Mouse (Mus musculus): ENCODE results near the gene Inf2.

The Inf2 gene

DNA sequence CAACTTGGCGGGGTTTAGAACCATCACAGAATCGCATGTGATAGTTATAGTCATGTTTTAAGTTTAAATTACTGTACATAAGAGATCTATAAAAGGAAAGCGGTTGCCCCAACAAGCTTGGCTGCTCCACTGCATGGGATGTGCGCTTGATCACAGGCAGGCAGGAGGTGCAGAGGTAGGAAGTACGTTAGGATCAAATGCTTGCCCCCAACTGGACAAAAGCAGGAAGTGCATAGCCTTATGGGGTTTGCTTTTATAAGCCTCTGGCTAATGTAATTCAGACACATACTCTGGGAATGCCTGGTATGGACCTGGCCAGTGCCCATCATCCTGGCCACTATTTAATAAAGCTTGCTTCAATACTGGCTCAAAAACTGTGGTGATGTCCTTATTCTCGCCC lies 17.5 kb upstream of the Inf2 start:
- no peak for DNase-seq

DNA sequence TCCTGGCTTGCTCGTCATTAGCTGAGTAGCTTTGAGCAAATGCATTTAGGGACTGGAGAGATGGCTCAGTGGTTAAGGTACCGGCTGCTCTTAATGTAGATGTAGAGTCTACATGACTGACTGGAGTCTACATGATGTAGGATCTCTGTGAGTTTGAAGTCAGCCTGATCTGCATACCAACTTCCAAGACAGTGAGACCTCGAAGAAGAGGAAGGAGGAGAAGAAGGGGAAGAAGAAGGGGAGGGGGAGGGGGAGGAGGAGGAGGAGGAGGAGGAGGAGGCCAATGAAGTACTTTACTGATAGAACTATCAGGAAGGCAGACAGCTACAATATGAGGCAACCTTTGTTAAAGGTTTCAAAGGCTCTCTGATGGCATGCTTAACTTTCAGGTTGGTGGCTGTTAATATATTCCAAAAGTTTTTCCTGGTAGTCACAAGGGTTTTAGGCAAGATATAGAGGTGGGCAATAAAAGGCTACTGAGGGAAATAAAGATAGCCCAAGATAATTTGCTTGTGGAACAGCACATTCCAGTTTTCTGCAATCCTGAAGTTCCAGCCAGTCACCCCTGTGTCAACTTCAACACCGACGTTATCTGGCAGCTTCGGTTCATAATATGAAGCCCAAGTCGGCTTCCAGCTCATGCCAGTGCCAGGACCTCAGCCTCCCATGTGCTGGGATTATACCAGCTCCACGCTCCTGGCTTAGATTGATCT lies 13.2 kb upstream of the Inf2 start:
- no peak for DNase-seq

DNA sequence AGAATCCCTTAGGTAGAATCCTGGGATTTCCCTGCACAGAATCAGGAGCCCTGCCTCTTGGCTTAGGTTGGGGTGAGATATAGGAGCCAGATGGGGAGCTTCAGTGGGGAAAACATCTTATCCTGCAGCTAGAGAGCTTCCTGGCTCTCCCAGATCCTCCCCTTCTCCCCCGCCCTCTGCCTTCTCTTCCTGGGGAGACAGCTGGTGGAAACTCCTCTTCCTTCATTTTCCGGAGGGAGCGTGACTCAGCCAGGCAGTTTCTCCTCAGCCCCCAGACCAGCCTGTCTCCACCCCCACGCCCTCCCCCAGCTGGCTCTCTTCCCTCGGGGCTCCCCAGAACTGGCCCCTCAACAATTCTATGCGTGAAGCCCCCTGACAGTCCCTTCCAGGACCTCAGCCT lies 12.2 kb upstream of the Inf2 start:
- DNase-seq, result no peak

DNA sequence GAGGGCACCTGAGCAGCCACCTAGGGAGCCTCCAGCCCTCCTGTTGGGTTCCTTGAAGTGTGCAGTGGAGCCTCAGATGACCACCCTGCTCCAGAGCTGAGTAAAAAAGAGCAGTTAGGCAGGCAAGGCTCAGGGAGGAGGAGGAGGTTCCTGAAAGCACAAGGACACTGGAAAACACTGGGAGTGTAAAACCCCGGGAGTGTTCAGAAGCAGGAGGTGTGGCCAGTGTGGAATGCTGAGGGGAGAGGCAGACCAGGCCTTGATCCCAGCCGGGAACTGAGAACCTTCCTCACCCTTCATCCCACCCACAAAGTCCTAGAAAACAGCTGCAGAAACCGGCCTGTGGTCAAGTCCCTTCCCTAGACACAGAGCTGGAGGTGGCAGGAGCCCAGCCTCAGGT lies 11.8 kb upstream of the Inf2 start:
- no peak for DNase-seq

DNA sequence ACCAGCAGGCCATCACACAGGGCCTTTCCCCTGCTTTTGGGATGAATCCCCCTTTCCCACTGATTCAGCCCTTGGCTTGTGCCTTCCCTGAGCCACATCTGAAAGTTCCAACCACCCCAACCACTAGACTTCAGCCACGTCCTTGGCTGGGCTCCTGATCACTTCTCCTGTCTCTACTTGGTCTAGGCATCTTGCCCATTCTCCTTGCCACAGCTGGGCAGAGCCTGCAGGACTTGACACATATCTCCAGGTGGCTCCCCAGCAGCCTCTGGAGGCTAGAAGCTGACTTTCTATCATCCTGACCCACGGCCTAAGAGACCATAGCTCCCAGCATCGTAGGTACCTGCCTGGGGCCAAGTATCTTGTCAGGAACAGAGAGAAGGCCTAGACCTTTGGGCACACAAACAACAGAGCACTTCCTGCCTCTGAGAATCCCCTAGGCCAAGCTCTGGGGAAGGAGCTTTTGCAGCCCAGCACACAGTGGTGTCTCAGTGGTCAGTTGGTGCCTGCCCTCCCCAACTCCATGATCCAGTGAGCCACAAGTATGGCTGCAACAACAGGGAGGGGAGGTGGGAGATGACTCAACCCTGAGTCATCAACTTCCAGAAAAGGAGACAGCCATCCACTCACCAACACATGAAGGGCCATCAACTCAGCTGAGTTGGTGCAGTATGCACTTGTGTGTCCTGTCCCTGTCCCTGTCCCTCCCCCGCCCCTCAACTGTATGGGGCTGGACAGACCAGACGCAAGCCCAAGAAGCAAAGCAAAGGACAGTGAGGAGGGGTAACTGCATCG lies 10.1 kb upstream of the Inf2 start:
- no peak for DNase-seq

DNA sequence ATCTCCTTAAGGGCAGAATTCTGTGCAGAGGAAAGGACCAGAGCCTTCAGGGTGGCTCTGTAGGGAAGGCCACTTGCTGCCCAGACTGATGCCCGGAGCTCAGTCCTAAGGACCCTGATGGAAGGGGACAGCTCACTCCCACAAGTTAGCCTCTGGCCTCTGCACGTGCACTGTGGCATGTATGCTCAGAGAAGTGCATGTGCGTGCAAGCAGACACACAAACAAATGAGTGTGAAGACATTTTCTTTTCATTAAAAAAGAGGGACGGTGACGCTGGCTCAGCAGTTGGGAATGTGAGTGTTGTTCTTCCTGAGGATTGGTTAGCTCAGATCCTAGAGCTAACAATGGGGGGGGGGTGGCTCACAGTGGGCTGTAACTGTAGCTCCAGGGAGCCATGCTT lies 9.2 kb upstream of the Inf2 start:
- no peak for DNase-seq

DNA sequence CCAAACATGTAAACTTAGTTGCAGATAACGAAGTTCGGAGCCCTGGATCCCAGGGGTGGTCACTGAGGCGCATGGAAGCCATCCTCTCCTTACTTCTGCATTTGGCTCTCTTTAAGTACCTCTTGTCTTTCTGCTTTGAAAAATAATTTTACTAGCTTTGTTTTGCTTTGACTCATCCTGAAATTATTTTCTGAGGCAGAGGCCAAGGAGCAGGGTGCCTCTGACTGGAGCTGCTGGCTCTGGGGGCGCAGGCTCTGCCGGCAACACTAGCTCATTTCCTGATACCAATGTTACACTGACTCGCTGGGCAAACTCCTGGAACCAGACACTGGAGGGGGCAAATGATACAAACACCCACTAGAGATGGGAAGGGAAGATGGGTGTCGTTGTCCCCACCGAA lies 8.7 kb upstream of the Inf2 start:
- DNase-seq, result no peak

DNA sequence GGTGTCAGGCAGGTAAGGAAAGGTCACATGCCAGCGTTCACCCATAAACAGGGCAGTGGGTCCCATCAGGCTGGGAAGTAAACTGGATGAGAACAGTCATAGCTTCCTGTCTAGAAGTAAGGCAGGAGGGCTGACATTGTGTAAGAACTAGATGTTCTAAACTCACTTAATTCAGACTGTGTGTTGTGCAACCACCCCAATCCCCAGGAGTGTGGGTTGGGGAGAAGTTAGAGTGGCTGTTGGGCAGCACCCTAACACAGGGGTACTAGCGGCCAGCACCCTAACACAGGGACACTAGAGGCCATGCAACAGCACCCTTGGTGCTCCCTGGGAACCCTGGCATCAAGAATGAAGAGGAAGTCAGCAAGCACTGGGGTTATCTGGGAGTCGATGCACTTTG lies 7.5 kb upstream of the Inf2 start:
- no peak for DNase-seq

DNA sequence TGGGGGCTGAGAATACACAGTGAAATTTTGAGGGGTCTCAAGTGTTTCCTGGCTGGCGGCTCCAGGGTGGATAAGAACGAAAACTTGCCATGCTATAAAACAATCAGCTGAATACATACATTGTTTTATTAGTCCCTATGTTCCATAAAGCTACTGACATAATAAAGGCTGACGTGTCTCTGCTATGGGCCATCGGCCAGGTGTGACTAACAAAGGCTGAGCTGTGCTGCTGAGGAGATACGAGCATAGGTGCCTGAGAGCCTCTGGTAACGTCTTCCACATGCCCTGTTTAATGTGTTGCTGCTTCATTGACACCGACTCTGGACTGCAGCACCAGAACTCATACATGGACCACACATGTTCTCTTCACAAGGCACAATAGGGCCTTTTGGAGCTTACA lies 3.6 kb upstream of the Inf2 start:
- no peak for DNase-seq

DNA sequence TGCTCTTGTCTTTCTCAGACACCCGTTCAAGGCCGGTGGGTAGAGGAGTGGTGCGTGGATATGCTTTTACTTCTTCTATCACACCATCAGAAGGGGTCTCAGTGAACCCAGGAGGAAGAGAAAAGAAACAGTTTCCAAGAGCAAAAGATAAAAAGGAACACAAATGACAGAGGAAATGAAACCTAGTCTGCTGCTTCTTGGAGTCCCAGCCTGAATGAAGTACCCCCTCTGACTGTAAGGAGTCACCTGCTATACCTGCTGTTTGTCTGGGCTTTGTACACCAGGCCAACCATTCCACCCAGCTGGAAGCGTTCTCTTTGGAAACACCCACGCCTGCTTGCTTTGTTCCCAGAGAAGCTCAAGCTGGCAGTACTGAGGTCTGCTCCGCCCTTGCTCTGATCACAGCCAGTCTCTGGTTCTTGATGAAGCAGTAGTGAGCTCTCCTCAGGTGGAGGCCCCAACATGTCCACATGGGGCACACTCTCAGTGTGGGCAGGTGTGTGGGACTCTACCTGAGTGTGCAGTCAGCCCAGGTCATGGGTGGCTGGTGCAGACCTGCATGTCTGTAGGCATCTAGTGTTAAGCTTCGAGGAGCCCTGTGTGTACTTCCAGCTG lies 2.6 kb upstream of the Inf2 start:
- no peak for DNase-seq

DNA sequence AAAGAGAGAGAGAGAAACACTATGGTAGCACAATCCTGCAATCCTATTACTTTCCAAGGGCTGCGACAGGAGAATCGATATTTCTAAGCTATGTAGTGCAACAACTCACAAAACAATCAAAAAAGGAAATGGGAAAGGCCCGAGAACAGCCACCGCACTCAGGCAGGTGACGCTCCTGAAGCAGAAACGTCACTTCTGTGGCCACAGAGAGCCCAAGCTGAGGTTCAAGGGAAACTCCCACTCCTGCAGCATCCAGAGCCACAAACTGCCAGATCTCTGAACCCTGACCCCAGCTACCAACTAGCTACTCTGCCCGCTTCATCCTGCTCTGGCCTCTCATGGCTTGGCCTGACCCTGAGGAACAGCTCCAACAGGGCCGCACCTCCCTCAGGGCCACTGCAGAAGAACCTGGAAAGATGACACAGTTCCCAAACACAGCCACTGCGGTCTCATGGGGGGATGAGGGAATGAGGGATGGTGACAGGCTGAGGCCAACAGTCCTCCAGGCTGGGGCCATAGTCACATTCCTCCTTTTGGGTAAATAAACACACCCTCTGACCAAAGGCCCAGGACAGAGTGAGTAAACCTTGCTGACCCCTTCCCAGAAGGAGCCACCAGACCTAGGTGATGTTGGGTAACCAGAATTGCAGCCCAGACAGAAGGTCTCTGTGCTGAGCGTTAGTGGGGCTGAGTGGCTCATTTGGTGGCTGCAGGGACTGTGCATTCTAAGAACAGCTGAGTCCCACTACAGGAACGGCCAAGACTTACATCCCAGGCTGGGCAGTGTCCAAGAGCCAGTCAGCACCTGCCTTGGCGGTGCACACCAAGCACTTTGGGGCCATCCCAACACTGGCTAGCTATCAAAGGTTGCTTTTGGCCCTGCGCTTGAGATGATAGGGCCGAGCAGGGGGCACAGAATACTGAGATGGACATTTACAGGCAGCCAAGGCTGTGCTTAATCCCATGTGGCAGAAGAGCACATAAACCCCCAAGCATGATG lies 1.2 kb upstream of the Inf2 start:
- DNase-seq, result no peak

DNA sequence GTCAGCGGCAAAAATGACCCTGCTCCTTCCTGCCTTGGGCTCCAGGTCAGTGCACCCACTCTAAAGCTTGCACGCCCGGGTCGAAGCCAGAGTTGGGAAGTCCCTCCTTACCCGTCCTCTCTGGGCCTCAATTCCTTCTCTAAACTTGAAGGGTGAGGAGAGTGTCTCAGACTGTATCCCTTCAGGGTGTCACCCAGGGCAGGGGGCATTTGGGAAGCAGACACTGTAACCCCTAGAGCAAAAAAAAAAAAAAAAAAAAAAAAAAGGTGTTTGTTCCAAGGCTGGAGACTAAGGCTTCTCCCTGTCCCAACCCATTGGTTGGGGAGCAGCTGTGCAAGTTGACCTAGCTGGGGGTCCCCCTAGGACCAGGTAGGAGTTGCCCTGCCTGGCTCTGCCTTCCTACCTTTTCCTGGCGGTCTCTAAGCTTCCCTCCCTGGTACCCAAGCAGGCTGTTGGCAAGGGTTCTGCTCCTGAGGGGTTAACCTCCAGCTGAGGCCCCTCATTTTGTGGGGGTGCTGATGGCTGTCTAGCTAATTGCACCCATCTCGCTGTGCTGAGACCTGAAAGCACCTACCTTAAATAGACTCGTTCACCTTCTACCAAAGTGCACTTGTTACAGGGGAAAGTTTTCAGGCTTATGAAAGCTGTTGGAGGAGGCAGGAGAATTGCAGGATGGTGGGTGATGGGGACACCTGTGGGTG lies 1.1 kb downstream of the Inf2 start:
- DNase-seq, result no peak

DNA sequence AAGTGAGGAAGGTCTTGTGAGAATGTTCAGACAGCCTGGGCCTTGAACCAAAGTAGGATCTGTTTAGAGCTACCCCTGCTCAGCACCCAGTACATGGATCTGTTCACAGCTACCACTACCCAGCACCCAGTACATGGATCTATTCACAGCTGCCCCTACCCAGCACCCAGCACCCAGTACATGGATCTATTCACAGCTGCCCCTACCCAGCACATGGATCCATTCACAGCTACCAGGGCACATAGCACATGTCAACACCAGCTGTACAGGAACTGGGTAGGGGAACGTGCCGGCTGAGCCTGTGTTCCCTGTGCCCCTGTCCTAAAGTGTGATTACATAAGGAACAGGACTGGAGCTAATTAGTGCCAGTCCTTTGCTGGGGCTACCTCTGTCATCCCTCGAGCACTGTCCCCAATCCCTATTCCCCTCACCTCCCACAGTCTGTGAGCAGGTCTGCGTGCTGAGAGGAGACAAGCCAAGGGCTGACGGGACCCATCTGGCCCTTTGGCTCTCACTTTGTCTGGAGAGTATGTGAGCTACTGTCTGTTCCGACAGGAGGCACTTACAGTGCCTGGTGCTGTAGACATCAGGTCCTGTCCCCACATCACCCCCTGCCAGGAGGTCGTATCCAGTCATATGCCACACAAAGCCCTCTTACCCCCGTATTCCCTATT lies 2.1 kb downstream of the Inf2 start:
- DNase-seq, result no peak

DNA sequence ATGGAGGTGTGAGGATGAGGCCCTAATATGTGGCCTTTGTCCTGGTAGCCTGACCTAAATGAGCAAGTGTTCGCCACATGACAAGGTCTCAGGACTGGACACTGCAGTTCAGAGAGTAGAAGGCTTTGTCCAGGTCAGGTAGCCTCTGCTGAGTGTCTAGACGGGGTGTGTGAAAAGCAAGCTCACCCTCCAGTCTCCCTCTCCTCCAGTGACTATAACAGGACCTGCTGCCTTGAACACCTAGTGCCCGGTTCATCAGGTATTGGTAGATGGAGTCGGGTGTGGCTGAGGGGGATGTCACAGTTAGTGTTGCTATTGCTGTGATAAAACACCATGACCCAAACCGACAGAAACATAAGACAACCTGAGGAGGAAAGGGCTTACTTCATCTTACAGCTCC lies 2.7 kb downstream of the Inf2 start:
- no peak for DNase-seq

DNA sequence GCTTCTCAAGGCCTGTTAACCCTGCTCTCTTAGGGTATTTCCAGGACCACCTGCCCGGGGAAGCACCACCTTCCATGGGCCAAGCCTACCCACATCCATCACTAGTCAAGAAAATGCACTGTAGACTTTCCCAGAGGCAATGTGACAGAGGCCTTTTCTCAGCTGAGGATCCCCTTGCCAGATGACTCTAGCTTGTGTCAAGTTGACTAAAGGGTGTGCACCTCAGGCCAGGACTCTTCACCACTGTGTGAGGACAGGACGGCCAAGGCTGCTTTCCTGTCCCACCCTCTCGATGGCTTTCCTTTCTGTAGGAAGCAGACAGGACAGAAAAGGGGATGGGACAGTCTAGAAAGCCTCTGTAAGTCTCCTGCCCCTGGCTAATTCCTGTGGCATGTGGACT lies 3.1 kb downstream of the Inf2 start:
- no peak for DNase-seq

DNA sequence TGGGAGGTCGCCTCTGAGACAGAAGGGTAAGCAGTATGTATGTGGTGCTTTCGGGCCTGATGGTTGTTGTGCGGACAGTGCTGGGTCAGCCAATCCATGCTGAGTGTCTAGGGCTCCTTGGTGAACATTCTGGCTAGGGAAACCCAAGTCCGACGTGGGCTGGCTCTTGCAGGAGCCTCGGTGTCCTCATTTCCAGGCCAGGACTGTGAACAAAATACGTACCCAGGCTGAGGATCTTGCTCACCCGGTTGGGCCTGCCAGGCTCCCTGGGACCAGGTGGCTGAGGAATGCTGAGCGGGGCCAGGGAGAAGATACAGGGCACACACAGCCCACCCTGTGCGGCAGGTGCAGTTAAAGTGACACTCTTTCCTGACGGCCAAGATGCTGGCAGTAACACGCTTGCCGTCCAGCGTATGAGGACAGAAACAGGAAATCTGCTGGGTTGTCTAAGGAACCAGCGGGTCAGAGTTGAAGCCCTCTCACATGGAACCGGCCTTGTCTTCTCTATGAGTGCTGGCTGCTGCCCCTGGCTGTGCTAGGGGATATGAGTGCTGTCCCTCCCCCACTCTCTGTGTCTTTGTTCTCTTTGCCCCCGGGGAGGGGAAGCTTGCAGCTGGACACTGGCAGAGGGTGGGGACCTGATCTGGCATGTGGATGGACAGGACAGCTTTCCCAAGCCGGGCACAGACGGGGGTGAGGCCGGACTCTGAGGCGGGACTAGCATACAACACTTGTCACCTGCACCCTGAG lies 4.6 kb downstream of the Inf2 start:
- no peak for DNase-seq

DNA sequence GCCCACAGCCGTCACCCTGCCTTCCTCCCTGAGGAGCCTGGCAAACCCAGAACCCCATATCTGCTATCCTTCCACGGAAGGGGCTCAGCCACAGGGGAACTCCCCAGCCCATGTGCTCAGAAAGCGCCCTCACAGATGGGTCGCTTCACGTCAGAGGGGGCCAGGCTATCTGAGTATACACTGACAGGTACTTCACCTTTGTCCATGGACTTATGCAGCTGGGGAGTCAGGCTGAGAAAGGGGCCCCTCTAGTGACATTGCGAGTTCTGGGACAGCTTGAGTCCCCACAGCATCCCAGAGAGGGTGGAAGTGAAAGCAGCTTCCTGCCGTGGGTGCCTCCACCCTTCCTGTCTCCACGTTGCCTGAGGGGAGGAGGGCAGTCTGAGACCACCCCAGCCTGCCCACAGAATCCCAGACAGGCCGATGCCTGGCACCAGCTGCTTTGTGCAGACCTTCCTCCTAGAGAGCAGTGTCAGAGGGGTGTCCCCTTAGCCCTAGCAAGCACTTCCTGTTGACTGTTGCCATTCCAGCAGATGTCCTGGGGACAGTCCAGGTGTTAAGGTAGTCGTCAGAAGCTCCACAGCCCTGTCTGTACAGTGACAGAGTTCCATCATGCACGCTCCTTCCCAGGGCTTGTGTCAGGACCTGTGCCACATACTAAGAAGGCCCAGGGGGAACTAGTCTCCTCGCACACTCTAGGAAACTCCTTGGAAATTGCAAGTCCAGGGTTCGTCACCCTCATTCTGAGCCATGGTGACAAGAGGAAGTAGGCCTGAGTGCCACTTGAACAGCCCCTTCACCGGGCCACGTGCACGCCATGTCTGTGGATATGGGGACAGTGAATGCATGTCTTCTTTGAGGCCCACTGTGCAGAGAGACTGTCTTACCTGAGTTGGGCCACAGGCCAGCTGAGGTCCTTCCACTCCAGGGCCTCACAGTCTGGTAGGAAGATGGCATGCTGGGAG lies 5.6 kb downstream of the Inf2 start:
- DNase-seq, result no peak

DNA sequence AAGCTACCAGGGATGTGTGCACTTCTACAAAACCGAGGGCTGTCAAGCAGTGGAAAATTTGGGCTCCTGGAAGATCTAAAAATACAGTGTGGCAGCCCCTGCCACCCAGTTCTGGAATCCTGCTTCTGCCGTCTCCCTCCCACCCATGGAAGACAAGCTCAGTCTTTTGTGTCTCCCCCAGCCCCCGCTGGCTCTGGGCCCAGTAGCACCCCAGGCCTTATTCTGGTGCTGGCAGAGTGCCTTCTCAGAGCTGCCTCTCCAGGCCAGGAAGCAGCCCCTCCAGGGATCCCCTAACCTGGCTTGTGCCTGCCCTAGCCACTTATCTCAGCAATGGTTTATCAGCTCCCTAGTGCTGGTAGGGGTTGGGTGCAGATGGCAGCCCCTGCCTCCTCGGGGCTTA lies 6.4 kb downstream of the Inf2 start:
- no peak for DNase-seq

DNA sequence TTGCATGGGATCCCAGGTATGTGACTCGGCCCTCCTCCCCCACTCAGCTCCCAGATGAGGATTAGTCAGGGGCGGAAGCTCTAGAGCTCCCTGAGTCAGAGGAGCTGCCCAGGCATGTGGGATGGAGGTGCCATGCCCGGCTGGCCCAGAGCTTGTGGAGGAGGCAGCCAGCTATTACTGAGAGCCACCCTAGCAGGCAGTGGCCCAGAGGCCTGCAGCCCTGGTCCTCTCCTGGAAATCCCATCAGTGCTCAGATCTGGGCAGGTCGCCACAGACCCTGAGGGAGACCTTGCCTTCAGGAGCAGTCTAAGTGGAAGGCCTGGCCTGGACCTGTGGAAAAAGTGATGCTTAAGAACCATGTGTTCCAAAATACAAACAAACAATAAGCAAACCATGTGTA lies 7.0 kb downstream of the Inf2 start:
- DNase-seq, result no peak

DNA sequence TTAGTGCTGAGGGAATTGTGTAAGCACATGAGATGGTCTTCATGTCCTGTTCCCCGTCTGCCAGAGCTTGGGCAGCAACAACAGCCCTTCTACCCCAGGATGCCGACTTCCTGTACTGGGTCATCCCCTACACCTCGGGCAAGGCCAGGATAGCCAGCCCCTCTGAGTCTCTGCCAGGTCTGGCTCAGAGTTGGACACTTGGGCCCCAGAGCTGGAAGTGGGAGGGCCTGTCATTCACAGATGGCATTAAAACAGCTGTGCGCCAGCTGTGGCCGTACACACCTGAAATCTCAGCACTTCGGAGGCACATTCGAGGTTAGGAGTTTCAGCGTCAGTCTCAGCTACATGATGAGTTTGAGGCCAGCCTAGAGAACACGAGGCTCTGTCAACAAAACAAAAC lies 7.9 kb downstream of the Inf2 start:
- DNase-seq, result no peak
